Mouse (Mus musculus) CD4-positive, CD25-positive, alpha-beta regulatory T cell, adult 4 months (primary cell): ENCODE data around the gene Syt5. TPM values are rescaled to one million over a fixed set of nuclear protein-coding genes. Genes with fewer than 3 reads are reported as not detected.
"Not testable (repeated sequence)": the region's sequence is repeated elsewhere in the genome, so short reads cannot be mapped to it uniquely, and the experiment has no call there.

ENCODE experiments used
- ATAC-seq: one replicate; pipeline ENCODE4 v1.8.0; 2017
- polyA plus RNA-seq, 2 experiments: library from polyadenylated mRNA; unstranded; fragments of 100-300 nt; shearing (Covaris generic); gene quantifications; one replicate each; pipeline ENCODE4 v1.2.1; 2017

Syt5 gene
- under 1 TPM in 1 of 2 experiments, not detected in 1; 0.35 TPM for polyA plus RNA-seq

GRCm38 (mm10) chr7:4547221-4547641, at the start of gene Syt5:
Gene Syt5, minus strand, starts transcription at chr7:4547541.
- no peak for ATAC-seq

GRCm38 (mm10) chr7:4597046-4597445, 49.7 kb upstream of the Syt5 start:
- ATAC-seq = not testable (repeated sequence)

DNA sequence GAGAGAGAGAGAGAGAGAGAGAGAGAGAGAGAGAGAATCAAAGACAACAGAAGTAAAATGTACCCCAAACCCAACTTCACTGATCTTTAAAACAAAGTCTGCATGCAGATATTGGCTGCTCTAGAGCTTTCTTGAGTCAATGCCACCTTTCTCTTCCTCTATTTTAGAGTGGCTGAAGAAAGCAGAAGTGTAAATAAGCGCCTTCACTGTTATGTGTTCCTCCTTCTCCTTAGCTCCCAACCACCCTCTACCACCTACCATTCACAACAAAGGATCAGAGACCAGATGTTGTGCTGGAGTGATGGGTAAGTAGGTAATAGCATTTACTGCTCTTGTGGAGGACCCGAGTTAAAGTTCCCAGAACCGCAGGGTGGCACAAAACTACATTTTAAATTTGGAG, 34.1 kb upstream of the Syt5 start:
- ATAC-seq = not testable (repeated sequence)

DNA sequence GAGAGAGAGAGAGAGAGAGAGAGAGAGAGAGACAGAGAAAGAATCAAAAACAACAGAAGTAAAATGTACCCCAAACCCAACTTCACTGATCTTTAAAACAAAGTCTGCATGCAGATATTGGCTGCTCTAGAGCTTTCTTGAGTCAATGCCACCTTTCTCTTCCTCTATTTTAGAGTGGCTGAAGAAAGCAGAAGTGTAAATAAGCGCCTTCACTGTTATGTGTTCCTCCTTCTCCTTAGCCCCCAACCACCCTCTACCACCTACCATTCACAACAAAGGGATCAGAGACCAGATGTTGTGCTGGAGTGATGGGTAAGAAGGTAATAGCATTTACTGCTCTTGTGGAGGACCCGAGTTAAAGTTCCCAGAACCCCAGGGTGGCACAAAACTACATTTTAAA, 25.0 kb upstream of the Syt5 start:
- ATAC-seq = not testable (repeated sequence)

GRCm38 (mm10) chr7:4562660-4563059, 15.3 kb upstream of the Syt5 start:
- no peak for ATAC-seq

- no peak for ATAC-seq
These were observed 9.8 kb upstream of the Syt5 start for GRCm38 (mm10) chr7:4557167-4557560.

GRCm38 (mm10) chr7:4556256-4557166, 9.2 kb upstream of the Syt5 start:
- ATAC-seq = peak; percentile 100

- no peak for ATAC-seq
These were observed 680 bp downstream of the Syt5 start for GRCm38 (mm10) chr7:4546591-4547131.

DNA sequence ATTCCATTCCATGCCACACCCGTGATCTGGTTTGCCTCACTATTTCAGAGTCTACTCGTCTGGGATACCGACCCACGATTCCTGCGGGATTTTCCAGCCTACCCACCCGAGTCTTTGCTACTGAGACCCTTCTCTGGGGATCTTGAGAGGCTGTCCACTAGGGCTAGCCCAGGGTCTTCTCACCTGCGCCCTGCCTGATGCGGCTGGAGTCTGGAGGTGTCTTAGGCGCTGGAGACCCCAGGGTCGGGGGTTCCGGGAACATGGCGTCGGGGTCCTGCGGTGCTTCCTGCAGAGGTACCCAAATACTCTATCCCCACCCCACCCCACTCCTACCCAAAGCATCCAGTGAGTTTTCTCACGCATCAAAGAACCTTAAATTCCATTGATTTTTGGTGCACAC, 1.3 kb downstream of the Syt5 start:
- ATAC-seq = no peak

DNA sequence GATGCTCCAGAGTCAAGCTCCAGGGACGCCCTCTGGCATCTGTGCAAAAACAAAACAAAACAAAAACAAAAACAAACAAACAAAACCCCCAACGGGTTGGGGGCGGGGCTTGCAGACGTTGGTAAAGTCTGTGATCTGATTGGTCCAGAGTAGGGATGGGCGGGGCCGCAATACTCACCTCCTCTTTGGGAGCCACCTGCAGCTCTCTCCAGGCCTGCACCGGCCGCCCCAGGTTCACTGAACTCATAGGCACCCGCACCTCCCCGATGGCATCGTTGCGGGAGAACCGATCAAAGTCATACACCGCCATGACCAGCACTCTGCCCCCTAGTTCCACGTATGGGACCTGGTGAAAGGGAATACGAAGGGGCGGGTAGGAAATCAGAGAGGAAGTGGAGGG, 5.3 kb downstream of the Syt5 start:
- no peak for ATAC-seq

- no peak for ATAC-seq
These were observed 6.0 kb downstream of the Syt5 start for GRCm38 (mm10) chr7:4541344-4541743.

- ATAC-seq = no peak
These were observed 8.3 kb downstream of the Syt5 start for GRCm38 (mm10) chr7:4539019-4539418.

GRCm38 (mm10) chr7:4537181-4537580, 10.2 kb downstream of the Syt5 start:
- no peak for ATAC-seq

- no peak for ATAC-seq
These were observed 11.0 kb downstream of the Syt5 start for GRCm38 (mm10) chr7:4536369-4536768.

DNA sequence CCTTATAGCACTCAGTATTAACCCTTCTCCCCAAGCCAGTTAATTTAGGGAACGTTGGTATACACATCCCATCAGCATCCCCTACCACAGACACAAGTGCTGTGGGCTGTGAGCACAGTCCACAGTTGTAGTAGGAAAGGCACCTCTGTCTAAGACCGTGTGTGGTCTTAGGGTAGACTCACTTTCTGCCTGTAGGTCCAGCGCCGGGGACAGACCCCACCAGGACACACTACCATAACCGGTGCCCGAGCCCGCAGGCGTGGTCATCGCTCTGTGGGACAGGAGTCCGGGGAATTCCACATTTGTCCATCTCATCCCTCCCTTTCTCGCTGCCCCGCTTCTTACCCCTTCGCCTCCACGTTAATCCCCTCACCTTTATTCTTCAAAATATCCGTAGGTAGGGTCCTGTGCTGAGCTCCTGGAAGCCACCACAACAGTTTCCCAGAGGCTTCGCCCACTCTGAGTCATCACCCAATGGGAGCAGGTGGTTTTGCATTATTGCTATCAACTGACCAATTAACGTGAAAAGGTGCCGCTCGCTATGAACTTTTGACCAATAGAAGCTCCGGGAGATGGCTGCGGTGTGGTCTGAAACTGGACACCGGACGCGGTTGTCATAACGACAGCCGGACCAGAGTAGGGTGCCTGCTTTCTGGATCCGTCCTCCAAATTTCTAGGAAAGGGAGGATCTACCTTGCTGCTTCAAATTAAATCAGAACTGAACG, 15.2 kb downstream of the Syt5 start, which contains the start of gene Dnaaf3:
Dnaaf3 (minus strand) TSS at position 449 of the 725 bp plus-strand sequence.
- no peak for ATAC-seq

GRCm38 (mm10) chr7:4530166-4530565, 17.2 kb downstream of the Syt5 start:
- ATAC-seq = not testable (repeated sequence)

- no peak for ATAC-seq
These were observed 20.0 kb downstream of the Syt5 start for GRCm38 (mm10) chr7:4527302-4527689.

DNA sequence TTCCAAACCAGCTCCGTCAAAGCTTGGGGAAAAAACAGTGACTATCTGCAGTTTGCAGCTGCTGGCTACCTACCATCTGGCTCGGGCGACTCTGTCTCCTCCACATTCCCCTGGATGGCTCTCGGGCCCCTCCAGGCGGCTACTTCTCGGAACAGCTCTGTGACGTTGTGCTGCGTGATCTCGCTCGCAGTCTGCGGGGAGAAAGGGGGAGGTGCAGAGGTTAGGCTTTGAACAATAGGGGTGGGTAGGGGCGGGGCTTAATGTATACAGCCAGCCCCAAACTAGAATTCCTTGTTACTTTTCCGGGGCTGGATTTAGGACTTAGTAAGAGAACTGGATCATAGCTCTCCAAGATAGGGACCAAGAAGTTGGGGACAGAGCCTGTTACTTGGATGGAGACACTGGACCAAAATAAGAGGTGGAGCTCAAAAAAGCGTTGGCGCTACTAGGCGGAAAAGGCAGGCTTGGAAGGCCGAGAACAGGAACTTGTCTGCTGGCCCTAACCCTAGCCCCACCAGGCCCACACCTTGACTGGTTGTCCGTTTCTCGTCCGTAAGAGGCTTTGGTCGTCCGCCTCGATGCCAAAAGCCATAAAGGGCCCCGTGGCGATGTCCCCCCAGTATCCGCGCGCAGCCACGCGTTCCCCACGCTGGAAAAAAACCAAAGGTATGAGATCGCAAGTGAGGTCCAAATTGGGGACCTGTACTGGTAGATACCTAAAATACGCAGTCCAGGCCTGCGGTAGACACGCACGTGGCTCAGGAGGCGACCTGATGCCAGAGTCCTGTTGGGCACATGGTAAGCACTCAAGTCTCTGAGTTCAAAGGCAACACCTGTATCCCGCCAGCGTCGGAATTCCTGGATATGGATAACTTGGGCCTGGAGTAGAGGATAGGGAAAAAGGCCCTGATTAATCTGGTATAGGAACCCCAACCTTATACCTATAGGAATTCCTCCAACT, 20.7 kb downstream of the Syt5 start:
- ATAC-seq = peak; percentile 97

DNA sequence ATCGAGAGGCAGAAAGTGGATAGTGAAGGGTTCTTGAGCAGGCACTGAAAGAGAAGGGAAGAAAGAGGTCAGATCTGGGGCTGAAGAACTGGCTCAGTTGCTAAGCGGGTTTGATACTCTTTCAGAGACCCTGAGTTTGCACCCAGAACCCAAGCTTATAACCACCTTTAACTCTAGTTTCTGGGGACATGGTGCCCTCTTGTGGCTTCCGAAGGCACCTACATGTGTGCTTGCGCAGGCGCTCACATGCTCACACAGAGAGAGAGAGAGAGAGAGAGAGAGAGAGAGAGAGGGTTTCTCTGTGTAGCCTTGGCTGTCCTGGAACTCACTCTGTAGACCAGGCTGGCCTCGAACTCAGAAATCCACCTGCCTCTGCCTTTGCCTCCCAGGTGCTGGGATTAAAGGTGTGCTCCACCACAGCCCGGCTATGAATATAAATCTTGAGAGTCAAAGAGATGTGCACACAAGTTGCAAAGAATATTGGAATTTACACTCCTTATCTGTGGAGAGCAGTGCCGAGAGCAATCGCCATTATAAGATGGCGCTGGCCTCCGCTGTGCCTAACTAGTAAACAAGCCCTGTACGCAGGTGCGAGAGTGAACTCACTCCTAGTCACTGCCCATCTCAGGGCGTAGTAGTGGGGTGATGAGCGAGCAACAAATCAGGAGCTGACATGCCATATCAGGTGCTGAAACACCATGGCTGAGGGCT, 23.0 kb downstream of the Syt5 start, which contains the start of gene Tnni3:
Tnni3 (minus strand) TSS at position 18 of the 711 bp plus-strand sequence.
- ATAC-seq = peak; percentile 67

GRCm38 (mm10) chr7:4523205-4524130, 23.9 kb downstream of the Syt5 start:
- no peak for ATAC-seq
